Mouse (Mus musculus) ES-E14 (cell line): Measurements from ENCODE around the gene Bzw2. TPM values are rescaled to one million over a fixed set of nuclear protein-coding genes. Genes with fewer than 3 reads are reported as not detected.
"Not testable (repeated sequence)": the region's sequence is repeated elsewhere in the genome, so short reads cannot be mapped to it uniquely, and the experiment has no call there.

Source experiments
- DNase-seq: peaks from one replicate; pipeline ENCODE4 v3.0.0-alpha.2; 2013; ENCODE audit warnings: low read depth, low spot score
- H3K27ac ChIP-seq: 2 replicates; pipeline ENCODE4 v1.5.1; 2012; ENCODE audit warnings: low read depth, mild to moderate bottlenecking, low read length, moderate library complexity, mixed read lengths; ENCODE audit not compliant: poor library complexity, insufficient read depth, severe bottlenecking
- H3K36me3 ChIP-seq: 2 replicates; pipeline ENCODE4 v1.6.1; 2012; ENCODE audit warnings: mild to moderate bottlenecking, low read length, moderate library complexity, mixed read lengths; ENCODE audit not compliant: control insufficient read depth, poor library complexity, insufficient read depth, severe bottlenecking
- H3K4me1 ChIP-seq, 2 experiments: fragments of 150-350 bp in 1 of 2; sonication (generic) in 1 of 2; 2 replicates each; pipeline ENCODE4 v1.6.1; 2012; ENCODE audit warnings: low read length in 2 of 2, mild to moderate bottlenecking in 1 of 2, mixed read lengths in 1 of 2; ENCODE audit not compliant: control insufficient read depth in 2 of 2, insufficient read depth in 2 of 2, poor library complexity in 1 of 2
- H3K4me3 ChIP-seq, 2 experiments: fragments of 150-350 bp in 1 of 2; sonication (generic) in 1 of 2; 2 replicates each; pipeline ENCODE4 v1.5.1; 2012; ENCODE audit warnings: low read length in 2 of 2, low read depth in 1 of 2, mild to moderate bottlenecking in 1 of 2, mixed read lengths in 1 of 2; ENCODE audit not compliant: insufficient read depth in 1 of 2, poor library complexity in 1 of 2, severe bottlenecking in 1 of 2
- H3K9ac ChIP-seq: 2 replicates; pipeline ENCODE4 v1.6.1; 2012; ENCODE audit warnings: low read depth, mild to moderate bottlenecking, low read length, mixed read lengths; ENCODE audit not compliant: poor library complexity, insufficient read depth, severe bottlenecking
- H3K9me3 ChIP-seq: fragments of 150-350 bp; sonication (generic); 2 replicates; pipeline ENCODE4 v1.6.1; 2012; ENCODE audit warnings: low read depth, mild to moderate bottlenecking, low read length; ENCODE audit not compliant: control insufficient read depth, insufficient read depth
- CHD2 ChIP-seq: IDR thresholded peaks from 2 replicates; pipeline ENCODE4 v1.6.1; 2014; ENCODE audit warnings: mild to moderate bottlenecking, low read depth, low read length, inconsistent platforms
- HCFC1 ChIP-seq: IDR thresholded peaks from 2 replicates; pipeline ENCODE4 v1.6.1; 2012; ENCODE audit warnings: low read length, inconsistent platforms, borderline replicate concordance; ENCODE audit not compliant: insufficient read depth
- MAFK ChIP-seq: IDR thresholded peaks from 2 replicates; pipeline ENCODE4 v1.6.1; 2014; ENCODE audit warnings: mild to moderate bottlenecking, low read depth, low read length, inconsistent platforms; ENCODE audit not compliant: insufficient read depth
- ZC3H11A ChIP-seq: IDR thresholded peaks from 2 replicates; pipeline ENCODE4 v1.6.1; 2012; ENCODE audit warnings: low read depth, mild to moderate bottlenecking, inconsistent platforms, low read length, borderline replicate concordance
- ZNF384 ChIP-seq: IDR thresholded peaks from 2 replicates; pipeline ENCODE4 v1.6.1; 2012; ENCODE audit warnings: low read depth, low read length, inconsistent platforms
- in situ Hi-C, 2 experiments: fragments of 600-800 bp; cut with MboI; formaldehyde crosslinking; loops; one replicate each; pipeline ENCODE4 v1.15.1; 2025; ENCODE audit warnings: low sequenced_read_pairs in 2 of 2, inconsistent platforms in 1 of 2; ENCODE audit not compliant: unreplicated experiment in 2 of 2
- total RNA-seq: library from RNA; depleted of rRNA; stranded (reverse); fragments of 300-350 nt; gene quantifications from 2 replicates; pipeline ENCODE4 v1.2.3, GENCODE M21; 2012; rRNA removed

The Bzw2 gene
- total RNA-seq = 176 and 241 TPM in 2 replicates

DNA sequence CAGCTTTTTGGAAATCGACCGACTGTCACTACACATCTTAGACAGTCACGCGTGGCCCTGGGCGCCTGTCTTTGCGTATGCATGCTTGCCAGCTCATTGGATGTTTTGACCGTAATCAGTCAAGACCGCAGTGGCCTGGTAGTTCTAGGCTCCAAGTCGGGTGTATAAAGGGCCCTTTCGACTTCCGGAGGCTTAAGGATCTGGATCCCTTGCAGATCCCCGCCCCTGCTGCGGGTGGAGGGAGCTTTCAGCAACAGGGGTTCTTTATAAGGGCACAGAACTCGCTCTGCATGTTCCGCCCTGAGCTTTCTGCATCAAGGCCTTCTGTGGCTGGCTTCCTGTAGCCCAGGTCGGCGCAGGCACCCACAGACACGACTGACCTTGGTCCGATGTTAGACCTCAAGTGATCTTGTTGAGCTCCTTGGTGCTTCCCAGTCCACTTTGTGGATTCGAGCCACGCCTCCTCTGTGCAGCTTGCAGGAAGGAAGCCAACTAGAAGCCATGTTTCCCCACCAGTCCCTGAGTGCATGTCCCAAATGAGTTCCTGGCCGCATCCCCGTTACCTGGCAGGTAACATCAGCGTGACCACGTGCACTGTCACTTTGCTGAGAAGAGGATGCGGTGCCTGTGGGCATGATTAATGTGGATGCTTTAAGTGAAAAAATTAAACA, at the start of gene Bzw2:
Gene Bzw2 (minus strand): TSS at position 443 of the 671 bp plus-strand sequence.
- H3K9me3 ChIP-seq = no peaks in the 10 kb centered on the region
- in situ Hi-C loops = no loop called here
- H3K27ac ChIP-seq = peak within 1 kb of the TSS; percentile 58; the same call in 1 of the 2 replicates
- peak within 1 kb of the TSS; percentile 73 for H3K9ac ChIP-seq
- DNase-seq = peak; percentile 62
- no peak for TF ChIP-seq ZC3H11A
- no peak for TF ChIP-seq ZNF384
- no peak for TF ChIP-seq HCFC1
- H3K4me3 ChIP-seq = peak within 1 kb of the TSS; percentile 74
- peaks cover 7 to 10% of the 10 kb centered on the region in 2 experiments for H3K4me1 ChIP-seq
- H3K36me3 ChIP-seq = peaks cover 2% of the 10 kb centered on the region; the same call in 1 of the 2 replicates

DNA sequence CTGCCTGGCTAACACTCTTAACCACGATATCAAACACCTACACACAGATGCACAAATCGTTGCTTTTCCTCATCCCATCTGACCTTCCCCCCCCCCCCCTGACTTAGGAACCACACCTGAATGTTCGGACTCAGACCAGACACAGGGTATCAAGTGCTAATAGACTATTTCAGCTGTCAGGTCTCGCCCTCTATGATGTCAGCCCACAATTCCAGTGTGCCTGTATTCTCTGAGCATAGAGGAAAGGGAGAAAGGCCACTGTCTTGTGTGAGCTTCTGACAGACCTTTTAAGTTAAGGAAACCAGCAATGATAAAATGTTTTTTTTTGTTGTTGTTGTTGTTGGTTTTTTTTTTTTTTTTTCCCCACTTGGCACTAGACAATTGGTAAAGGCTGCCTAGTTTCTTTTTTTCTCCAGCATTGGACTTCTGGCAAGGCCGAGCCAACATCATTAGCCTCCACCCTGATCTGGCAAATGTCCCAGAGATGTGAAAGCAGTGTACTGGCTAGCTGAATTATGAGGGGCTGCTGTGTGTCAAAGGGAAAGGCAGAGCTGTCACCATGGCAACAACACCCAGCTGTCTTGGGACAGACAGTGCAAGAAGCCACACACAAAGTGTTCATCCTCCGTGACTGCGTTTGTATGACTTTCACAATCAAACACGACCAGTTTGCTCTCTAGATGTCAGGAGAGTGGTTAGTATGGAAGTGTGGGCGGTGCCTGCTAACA, 49.4 kb upstream of the Bzw2 start:
- no peak for DNase-seq
- no peak overlapping the region for H3K27ac ChIP-seq
- TF ChIP-seq ZNF384 = no peak
- no peak for TF ChIP-seq HCFC1
- no peak for TF ChIP-seq ZC3H11A
- no peak for TF ChIP-seq MAFK
- TF ChIP-seq CHD2 = no peak
- in situ Hi-C loops = loop anchor here in 1 of 2 experiments (25.0 kb wide), 1 partner anchor 455 kb away; no protein-coding TSS in a partner anchor
- no peak overlapping the region for H3K4me3 ChIP-seq
- H3K36me3 ChIP-seq = no peaks in the 10 kb centered on the region
- H3K4me1 ChIP-seq = peaks cover 0 to 2% of the 10 kb centered on the region in 2 experiments; a peak in 1 of 4 replicates
- no peak overlapping the region for H3K9ac ChIP-seq
- H3K9me3 ChIP-seq = no peaks in the 10 kb centered on the region

DNA sequence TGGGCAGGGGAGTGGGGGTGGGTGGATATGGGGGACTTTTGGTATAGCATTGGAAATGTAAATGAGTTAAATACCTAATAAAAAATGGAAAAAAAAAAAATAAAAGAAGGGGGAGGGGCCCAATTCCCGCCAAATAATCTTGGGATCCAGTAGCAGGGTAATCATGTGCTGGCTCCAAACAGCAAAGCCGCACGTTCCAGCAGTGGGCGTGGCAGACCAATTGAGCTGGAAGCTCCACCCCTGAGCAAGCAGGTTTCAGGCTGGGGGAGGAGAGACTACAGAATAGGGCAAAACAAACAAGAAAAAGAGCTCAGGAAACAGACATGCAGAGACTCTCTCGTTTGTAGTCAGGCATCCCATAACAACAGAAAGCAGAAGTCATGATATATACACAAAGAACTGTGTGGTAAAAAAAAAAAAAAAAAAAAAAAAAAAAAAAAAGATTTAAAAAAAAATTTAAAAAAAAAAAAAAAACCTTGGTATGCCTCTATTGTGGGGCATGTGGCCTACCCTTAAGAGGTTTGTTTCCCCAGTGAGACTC, 47.8 kb upstream of the Bzw2 start:
- in situ Hi-C loops = loop anchor here in 1 of 2 experiments (25.0 kb wide), 1 partner anchor 457 kb away; no protein-coding TSS in a partner anchor
- H3K9me3 ChIP-seq, H3K9ac ChIP-seq, H3K36me3 ChIP-seq, H3K4me1 ChIP-seq, H3K27ac ChIP-seq, H3K4me3 ChIP-seq: not testable (repeated sequence)
- peak; percentile 83 for TF ChIP-seq ZNF384
- DNase-seq = peak; percentile 49

DNA sequence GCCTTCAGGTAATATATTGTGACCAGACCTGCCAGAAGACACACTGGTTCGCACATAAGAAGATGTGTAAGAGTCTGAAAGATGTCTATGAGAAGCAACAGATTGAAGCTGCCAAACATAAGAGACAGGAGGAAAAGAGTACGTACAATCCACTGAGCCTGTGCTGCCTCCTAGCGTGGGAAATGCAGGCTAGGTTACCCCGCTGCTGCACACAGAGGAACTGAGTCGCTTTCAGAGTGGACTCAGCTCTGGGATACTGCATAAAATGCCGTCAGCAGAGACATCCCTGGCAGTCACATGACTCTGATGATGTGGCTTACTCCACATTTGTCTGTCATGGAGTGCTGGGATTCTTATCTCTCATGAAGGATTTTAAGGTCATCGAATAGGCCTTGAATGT, 37.1 kb upstream of the Bzw2 start:
- in situ Hi-C loops = no loop called here
- peaks cover 11% of the 10 kb centered on the region for H3K36me3 ChIP-seq

More for the DNA sequence above, 37.1 kb upstream of the Bzw2 start:
- no peak for DNase-seq
- no peak for TF ChIP-seq CHD2
- TF ChIP-seq MAFK = no peak
- no peak for TF ChIP-seq HCFC1
- TF ChIP-seq ZC3H11A = no peak
- TF ChIP-seq ZNF384 = no peak
- H3K4me1 ChIP-seq = no peaks in the 10 kb centered on the region
- H3K4me3 ChIP-seq = no peak overlapping the region
- H3K27ac ChIP-seq = no peak overlapping the region
- H3K9ac ChIP-seq = no peak overlapping the region
- no peaks in the 10 kb centered on the region for H3K9me3 ChIP-seq
